Mouse (Mus musculus) C2C12 (cell line): Measurements from ENCODE around the gene C730034F03Rik.

ENCODE experiments used
- CTCF ChIP-seq: IDR thresholded peaks from one replicate; pipeline ENCODE4 v1.5.1; 2011; ENCODE audit not compliant: control insufficient read depth, insufficient read depth, insufficient read length
- MAX ChIP-seq: IDR thresholded peaks from one replicate; pipeline ENCODE4 v1.6.1; 2011; ENCODE audit warnings: mild to moderate bottlenecking, control low read depth

DNA sequence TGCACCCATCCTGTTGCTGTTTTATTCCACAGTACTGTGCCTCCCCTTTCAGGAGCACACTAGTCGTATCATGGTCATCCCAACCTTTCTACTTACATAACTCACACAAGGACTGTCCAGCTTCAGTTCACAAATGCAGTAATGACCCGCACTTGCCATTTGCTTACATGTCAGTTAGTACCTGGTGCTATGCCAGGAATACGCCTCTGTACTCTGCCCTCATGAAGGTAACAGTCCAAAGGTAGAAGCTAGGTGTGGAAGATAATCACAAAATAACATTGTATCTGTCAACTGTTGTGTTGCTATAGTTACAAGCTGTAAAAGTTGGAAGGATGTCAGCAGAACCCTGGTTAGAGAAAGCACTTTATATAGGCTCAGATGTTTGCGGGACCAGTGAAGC lies 32.5 kb upstream of the C730034F03Rik start:
- TF ChIP-seq CTCF (no peak), MAX (no peak)
